Mouse (Mus musculus) adipocyte (in vitro differentiated cells): ENCODE results near the gene Ralbp1.

Source experiments
- DNase-seq: peaks from one replicate; pipeline ENCODE4 v3.0.0-alpha.2; 2016; ENCODE audit warnings: low spot score

Ralbp1 gene

DNA sequence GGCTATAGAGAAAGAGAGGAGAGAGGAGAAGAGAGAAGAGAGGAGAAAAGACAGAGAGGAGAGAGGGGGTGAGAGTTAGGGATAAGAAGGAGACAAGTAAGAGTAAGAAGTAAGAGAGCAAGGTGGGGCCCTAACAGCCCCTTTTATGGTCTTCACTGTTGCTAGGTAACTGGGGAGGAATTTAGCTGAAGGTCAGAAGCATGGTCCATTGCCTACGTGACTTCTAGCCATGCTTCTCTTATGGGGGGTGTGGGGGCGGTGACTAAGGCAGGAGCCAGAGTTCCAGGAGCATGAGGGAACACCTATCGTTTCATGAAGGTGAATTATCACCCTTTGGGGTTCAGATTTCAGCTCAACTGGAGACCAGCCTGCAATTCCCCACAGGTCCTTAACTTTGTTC lies 10.4 kb upstream of the Ralbp1 start:
- no peak for DNase-seq

DNA sequence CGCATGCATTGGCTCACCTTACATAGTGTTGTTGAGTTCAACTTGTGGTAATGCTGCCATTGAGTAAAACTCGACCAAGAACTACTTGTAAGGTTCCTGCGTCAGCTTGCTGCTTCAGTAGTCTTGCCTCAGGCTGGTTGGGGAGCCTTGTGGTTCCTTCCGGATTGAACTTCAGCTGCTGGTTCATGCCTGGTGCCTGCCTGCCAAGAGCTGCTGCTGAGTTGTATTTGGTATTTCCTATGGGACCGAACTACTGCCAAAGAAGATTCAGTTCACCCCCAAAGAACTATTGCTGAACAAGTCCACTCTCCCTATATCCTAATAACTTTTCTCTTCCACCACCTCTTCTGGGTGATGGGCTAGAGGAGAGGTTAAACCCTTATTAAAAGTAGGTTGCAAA lies 3.9 kb upstream of the Ralbp1 start:
- DNase-seq = peak; percentile 82

DNA sequence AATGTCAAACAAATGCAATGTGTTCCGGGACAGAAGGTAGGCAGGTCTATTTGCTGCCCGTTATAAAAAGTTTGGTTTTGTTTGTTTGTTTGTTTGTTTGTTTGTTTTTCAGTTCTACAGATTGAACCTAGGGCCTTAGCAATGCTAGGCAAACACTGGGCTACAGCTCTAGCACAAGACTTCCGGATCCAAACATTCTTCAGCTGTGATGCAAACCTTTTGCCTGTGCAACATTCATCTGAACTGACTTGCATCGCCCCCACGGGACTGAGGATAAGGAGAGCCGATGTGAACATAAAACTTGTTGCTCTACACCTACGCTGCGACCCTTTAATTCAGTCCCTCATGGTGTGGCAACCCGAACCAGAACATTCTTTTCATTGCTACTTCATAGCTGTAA lies 973 bp upstream of the Ralbp1 start:
- DNase-seq = peak; percentile 56

DNA sequence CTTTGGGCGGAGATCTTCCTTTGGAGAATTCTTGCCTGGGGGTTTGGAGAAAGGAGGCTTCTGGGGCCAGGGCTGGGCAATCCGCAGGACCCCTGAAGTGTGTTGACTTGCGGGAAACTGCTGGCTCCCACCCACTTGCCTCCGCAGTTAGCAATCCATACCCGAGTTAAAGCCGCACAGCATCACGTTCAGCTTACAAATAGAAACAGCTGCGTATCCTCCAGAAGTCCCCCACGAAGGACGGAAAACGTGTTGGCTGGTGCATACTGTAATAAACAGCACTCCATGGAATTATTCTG lies 251 bp downstream of the Ralbp1 start:
- DNase-seq = no peak

DNA sequence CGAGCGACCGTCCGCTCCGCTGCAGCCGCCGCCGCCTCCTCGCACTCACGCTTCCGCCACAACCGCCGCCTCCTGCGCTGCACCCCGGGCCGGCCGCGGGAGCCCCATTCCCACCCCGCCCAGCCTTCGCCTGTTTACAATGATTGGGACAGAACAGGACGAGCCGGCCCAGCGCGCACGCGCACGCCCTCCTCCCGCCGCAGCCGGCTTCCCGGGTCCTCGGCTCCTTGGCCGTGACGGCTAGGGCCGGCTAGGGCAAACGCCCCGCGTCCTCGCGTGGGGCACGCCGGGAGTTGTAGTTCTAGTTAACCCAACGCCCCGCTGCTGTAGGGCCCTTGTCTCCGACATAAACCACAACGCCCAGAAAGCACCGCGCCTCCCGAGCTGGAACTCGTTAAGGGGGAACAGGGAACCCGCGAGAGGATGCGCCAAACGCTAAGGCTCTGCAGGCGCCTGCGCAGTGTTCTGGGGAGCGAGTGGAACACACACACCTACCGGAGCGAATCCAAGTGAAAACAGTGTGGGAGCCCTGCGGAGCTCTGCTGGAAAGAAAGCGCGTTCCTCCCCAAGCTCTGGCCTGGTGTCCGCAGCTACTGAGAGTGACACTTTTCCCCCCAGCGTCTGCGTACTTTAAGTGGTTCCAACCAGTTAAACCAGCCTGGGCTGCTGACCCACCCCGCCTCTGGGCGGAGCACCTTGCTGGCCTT lies 754 bp downstream of the Ralbp1 start:
- DNase-seq = peak; percentile 99

DNA sequence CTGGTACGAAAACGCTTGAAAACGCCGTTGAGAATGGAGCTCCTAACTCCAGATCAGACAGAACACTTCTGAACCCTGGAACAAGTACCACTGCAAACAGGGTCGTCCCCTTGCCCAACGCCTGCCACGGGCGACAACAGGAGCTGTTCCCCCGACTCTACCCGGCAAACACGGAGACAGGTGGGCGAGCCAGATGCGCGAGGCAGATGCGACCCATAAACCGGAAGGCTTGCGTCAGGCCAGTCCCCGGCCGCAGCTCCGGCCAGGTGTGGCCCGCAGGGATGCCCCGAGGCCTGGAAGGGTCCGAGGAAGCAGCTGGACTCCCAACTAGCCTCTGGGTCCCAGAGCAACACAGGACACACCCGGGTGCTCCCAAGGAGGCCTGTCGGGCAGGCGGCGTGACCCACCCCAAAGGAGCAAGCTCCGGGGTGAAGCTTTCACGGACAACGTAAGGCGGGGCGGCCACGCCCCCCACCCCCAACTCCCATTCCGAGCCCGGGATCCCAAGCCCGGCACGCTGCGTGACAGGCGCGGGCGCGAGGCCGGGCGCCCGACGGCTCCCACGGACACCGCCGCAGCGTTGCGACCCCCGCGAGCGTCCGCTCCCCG lies 1.4 kb downstream of the Ralbp1 start:
- peak; percentile 48 for DNase-seq

DNA sequence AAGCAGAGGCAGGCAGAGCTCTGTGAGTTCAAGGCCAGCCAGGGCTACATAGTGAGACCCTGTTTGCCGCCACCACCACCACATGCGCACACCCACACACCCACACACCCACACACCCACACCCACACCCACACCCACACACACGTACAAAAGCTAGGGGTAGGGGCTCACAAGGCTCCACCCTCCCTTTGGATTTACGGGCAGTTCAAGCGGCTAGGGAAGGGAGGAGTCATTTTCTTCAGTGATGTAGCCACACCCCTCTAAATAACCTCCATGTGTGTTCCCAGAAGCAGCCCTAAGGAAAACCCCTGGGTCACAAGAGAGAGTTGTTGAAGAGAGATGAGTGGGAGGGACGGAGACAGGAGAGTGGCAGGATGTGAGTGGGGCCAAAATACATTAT lies 8.6 kb downstream of the Ralbp1 start:
- DNase-seq = no peak

DNA sequence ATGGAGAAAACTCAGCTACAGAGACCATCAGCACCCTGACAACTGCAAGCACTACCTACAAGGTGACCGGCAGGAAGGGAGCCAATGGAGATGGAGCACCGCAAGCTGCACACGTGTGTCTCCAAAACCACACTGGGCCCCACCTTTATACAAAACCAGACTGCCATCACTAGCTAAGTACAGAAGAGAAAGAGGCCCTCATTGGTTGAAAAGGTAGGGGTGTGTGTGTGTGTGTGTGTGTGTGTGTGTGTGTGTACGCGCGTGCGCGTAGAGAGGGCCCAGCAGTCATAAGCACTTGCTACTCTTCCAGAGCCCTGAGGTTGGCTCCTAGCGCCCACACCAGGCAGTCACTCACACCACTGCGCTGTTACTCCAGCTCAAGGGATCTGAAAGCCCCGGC lies 11.8 kb downstream of the Ralbp1 start:
- DNase-seq = no peak

DNA sequence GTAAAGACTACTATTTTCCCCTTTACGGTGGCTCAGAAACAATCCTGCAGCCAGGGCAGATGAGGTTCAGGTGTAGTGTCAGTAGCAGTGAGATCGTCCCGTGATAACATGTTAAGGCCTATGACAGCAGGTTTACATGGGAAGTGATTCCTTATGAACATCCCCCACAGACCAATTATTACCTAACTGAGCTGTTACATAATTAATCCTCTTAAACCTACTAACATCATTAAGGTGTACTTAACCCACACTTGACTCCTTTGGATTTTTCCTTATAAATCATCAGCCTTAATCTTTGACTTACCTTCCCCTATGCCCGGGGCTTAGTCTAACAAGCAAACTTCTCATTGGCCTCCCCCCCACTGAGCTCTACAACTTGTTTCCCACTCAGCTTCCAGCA lies 12.4 kb downstream of the Ralbp1 start:
- DNase-seq = no peak

DNA sequence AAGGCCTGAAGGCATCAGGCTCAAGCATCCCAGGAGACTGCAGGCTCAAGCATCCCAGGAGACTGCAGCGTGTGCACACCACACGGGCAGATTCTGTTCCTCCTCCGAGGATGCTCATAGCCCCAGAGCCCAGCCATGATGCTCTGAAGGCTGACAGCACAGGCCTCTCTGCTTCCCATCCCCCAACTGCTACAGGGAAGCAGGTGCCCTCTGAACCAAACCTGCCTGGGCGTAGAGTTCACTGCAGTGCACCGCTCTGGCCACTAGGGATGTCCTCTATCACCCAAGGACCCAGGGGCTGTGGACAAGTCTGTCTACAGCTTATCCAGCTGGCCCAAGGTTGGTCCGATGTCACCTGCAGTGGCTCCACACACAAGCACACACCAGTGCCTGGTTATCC lies 12.9 kb downstream of the Ralbp1 start:
- no peak for DNase-seq

DNA sequence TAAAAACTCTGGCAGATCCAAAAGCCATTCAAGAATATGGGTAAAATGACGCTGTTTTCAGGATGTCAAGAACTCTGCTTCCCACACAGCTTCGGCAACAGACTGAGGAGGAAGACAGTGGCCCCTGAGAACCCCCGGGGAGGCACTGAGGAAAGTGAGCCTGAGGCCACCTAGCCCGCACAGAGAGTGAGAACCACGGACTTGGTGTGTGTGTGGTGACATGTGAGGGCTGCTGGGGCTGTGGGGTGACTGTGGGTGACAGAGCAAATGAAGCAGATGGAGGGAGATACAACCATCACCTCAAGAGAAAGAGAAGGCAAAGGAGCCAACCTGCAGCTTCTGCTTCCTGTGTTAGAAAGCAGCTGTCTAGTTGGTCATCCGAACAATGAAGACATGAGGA lies 13.5 kb downstream of the Ralbp1 start:
- DNase-seq = no peak

DNA sequence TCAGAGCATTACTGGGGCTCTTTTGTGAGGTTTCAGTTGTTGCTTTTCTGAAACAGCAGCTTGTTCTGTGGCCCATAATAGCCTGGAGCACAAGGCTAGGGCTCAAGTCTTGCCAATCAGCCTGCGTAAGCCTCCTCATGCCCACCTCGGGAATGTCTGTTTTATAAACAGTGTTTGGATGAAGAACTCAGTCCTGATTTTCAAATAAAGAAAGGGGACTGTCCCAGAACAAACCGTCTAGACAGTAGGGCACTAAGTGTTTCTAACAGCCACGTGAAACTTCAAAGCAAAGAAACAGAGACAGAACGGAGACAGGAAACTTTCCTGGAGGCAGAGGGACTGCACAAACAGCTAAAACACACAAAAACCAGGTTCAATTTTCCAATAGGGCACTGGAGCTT lies 14.0 kb downstream of the Ralbp1 start:
- DNase-seq = no peak

DNA sequence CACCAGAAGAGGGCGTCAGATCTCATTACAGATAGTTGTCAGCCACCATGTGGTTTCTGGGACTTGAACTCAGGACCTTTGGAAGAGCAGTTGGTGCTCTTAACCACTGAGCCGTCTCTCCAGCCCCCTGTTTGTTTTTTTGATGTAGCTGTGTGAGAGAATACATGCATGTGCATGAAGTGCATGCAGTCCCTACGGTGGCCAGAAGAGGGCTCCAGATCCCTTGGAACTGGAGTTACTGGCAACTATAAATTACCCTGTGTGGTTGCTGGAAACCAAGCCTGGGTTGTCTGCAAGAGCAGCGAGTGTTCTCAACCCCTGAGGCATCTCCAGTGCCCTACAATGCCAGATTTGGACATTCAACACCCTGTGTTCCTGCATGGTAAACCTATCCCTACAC lies 15.5 kb downstream of the Ralbp1 start:
- DNase-seq = peak; percentile 52

DNA sequence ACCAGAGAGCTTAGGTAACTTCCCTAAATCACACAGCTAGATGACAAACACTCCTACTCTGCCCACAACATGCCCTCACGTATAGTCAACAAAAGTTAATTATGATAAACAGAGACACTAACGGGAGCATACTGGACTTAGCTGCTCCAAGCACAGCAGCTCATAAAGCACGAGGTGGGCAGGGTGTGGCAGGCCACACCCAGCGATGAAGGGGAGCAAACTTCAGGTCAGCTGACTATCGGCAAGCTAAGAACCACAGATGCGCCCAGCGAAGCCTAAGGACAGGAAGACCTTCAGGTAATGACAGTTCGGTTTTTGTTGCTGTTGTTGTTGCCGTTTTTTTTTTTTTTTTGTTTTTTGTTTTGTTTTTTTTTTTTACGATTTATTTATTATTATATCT lies 15.9 kb downstream of the Ralbp1 start:
- DNase-seq = no peak

DNA sequence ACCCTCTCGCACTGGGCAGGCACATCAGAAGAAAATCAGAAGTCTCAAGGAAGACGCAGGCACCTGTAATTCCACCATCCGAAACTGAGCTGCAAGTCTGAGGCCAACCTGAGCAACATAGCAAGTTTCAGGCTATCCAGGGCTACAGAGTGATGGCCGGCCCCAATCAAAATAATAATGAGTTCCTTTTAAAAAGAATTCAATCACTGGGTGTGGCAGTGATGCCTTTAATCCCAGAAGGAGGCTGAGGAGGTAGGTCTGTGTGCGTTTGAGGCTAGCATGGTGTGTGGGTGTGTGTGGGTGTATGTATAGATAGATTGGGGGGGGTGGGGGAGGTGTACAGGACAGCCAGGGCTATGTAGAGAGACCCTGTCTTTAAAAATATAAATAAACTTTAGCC lies 17.6 kb downstream of the Ralbp1 start:
- DNase-seq = no peak

DNA sequence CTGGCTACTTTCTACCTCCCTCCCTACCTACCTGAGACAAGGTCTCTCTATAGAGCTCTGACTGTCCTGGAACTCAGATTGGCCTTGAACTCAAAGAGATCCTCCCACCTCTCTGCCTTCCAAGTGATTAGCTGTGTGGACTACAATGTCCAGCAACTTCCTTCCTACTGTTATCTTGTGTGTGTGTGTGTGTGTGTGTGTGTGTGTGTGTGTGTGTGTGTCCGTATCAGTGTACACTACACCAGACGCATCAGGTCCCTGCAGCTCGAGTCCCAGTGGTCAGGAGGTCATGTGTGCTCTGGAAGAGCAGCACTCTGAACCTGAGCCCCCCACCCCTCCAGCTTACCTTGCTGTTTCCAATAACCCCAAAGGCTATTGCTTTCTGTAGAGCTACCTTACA lies 19.4 kb downstream of the Ralbp1 start:
- DNase-seq = no peak

DNA sequence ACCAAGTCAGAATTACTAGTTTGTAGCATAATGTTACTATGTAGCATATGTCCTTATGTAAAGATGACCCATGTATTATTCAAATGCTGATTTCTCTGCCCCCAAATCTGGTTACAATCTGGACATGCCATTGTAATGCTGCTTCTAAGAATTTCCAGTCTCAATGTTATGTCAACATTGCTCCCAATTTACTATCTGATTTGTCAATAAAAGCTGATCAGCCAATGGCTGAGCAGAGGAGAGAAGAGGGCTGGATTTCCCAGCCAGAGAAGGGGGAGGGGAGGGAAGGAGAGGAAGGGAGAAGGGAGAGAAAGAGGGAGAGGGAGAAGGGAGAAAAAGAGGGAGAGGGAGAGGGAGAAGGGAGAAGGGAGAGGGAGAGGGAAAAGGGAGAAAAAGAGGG lies 20.3 kb downstream of the Ralbp1 start:
- no peak for DNase-seq

DNA sequence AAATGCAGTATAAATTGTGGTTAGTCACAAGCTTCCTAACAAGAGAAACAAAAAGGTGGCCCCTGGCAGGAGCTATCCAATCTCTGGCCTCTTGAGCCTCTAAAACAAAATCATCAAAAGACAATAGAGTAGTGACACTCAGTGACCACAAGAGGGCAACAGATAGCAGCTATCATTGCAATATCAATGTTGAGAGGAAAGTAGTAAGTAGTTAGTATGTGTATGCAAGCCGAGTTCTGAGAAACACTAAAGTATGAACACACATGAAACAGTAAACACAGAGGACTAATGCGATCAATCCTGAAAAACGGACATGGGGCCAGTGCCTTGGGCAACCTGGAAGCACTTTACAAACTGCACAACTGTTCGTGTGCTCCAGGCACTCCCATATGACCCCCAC lies 20.9 kb downstream of the Ralbp1 start:
- DNase-seq = peak; percentile 75

DNA sequence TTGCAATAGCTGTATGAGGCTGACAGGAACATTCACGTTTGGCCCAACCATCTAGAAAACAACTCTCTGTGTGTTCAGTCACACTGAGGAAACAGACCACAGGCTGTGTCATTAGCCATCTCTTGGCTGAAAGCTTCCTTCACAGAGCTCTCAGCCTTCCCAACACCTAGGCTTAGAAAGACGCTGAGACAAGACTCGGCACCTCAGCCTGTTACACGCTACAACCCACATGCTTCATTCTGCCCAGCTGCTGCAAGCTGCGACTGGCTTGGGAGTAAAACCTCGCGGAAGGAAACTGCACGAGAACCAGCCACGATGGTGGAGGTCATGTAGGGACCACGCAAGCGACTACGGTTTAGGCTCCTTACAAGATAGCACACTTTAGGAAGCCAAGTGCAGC lies 21.8 kb downstream of the Ralbp1 start:
- DNase-seq = no peak

DNA sequence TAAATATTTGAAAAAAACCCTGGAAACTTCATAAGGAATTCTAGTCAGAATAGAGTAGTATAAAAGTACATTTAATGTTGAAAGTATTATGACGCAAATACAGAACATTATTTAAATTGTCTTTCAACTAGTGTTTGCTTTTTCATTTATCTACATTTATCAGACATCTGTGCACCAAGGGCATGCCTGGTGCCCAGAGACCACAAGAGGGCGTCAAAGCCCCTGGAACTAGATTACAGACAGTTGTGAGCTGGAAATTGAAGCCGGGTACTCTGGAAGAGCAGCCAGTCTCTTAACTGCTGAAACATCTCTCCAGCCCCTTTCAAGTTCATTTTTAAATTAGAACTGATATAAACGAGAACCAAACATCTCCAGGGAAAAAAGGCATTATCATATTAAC lies 23.0 kb downstream of the Ralbp1 start:
- peak; percentile 27 for DNase-seq

DNA sequence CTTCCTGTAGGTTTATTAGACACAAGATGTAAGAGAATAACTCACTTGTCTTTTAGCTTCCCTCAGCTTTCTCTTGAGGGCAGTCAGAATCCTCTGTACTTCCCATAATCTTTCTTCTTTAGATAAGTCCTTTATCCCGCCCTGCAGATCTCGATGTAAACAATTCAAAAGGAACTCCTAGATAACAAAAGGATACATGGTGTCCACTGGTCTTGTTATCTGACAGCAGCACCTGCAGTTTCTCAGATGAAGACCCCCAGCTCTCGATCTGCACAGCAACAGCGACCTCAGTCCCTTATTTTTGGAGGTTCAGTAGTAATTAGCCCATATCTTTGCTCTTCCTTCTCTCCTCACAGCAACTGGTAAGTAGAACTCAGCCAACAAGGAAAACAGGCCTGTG lies 28.0 kb downstream of the Ralbp1 start:
- DNase-seq = no peak

DNA sequence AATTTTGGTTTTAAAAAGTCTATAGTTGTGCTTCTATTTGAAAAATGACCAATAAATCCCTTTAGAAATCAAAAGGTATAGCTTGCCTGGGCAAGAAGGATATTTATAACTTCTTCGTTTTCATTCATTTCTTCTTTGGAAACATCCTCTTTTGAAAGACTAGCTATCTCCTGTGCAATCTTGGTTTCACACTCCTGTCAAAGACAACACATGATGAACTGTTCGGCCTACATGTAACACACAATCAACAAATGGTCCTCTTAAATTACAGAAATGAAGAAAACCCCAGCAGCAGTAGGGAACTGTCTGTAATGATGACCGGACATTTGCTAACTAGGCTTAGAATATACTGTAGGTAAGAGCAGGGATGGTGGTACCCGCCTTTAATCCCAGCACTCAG lies 31.6 kb downstream of the Ralbp1 start:
- no peak for DNase-seq

DNA sequence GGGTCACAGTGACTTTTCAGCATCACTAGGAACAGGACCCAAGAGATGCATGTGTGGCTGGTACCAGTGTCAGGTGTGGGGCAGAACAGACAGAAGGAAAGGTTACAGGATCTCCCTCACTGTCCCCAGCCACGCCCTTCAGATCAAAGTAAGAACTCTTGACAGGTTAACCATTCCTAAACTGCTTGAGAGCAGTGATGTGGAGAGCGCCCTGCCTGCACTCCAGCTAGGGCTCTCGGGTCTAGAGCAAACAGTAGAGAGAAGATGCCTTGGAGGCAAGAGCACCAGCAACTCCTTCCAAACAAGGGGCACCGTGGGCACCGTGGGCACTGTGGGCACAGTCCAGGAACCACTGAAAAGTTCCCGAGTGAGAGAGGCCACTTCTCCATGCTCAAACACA lies 32.3 kb downstream of the Ralbp1 start:
- no peak for DNase-seq

DNA sequence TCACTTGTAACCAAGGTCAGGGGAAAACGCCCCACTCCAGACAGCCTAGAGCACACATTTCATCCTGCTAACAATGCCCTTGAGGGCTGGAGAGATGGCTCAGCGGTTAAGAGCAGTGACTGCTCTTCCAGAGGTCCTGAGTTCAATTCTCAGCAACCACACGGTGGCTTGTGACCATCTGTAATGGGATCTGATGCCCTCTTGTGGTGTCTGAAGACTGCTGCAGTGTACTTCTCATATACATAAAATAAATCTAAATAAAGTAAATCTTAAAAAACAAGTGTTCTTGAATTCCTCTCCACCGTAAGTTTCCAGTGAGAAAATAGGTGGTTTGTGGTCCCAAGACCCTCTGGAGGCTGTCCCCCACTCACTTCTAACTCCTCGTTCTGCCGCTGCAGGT lies 33.8 kb downstream of the Ralbp1 start:
- DNase-seq = no peak

DNA sequence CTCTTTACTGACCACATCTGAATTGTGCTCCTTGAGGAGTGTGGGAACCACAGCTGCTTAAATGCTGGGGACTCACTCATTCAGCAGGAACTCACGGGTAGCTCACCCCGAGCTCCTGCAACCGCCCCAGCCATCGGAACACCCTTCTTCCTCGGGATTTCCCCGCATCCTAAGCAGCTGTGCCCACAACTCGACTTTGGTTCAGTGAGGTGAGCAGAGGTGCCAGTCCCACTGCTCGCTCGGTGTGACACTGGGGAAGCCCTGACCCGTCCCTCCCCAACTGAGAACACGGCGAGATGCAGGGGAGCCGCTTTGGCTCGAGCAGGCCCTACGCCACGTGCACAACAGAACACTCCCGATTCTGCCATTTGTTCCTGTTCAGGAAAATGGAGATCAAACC lies 35.1 kb downstream of the Ralbp1 start:
- no peak for DNase-seq
